Mouse (Mus musculus): ENCODE measurements around the gene Armc12. TPM values are rescaled to one million over a fixed set of nuclear protein-coding genes. Genes with fewer than 3 reads are reported as not detected.

The Armc12 gene
- total RNA-seq, 2 experiments from 2014 or later: not detected

DNA sequence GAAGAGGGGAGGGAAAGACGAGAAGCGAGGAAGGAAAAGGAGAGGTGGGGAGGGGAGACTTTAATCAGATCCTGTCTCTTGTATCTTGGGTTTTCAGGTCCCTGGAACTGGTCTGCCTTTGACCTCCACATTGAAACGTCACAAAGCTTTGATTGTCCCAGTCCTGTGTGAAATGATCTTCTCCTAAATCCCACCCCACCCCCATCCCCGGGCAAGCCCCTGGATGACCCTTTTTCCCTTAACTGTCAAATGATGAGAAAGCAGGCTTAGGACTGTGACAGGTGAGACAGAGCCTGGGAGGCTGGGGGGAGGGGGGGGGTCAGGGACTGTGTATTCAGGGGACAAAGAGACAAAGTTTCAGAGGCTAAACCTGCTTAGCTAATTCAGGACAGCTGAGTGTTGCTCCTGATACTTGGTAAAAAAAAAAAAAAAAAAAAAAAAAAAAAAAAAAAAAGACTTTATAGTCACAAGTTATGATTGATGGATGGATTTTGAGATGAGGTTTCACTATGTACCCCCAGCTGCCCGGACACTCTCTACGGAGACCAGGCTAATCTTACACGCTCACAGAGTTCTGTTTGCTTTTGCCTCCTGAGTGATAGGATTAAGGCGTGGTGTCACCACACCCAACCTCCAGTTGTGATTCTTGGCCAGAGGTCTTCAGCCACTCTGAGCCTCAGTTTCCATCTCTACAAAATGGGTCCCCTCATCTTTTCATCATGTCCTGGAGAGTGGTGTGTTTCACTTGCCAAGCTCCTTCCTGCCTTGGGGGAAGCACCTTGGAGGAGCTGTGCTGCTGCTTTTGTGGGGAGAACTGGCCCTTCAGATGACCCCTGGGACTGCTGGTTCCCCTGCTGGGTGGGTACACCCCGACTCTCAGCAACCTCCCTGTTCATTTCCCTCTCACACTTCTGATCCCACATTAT lies 18.7 kb upstream of the Armc12 start:
- ATAC-seq (replicated peaks; ENCODE audit: low FRiP score, low TSS enrichment, poor library complexity, severe bottlenecking): no peak

GRCm38 (mm10) chr17:28512696-28513095 lies 17.9 kb upstream of the Armc12 start:
- ATAC-seq (replicated peaks; ENCODE audit: low FRiP score, low TSS enrichment, poor library complexity, severe bottlenecking): no peak

DNA sequence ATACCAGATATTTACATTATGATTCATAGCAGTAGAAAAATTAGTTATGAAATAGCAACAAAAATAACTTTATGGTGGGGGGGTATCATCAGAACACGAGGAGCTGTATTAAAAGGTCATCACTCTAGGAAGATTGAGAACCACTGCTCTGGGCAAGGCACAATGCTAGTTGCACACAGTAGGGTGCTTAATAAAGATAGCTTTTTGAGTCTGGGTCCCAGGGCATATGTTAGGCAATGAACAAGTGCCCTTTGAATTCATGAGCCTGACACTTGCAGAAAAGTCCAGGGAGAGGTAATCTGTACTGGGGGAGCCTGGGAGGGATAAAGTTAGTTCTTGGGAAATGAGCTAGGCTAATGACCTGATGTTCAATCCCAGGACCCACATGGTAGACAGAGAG lies 17.3 kb upstream of the Armc12 start:
- no peak for ATAC-seq (replicated peaks; ENCODE audit: low FRiP score, low TSS enrichment, poor library complexity, severe bottlenecking)

DNA sequence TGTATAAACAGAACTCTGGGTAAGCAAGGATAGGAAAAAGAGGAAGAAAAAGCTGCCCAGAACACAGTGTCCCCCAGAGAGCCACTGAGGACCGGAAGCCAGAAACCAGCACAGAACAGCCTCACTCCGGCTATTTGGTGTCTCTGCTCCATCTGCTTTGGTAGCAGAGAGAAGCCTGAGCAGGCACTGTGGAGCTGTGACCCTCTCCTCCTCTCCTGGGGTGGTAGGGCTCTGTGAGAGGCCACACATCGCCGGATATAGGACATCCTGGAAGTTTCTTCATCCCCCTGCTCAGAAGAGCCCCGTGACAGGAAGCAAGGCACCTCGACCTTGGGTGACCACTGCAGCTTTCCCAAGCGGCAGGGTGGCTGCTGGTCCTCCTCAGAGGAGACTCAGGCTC lies 16.8 kb upstream of the Armc12 start:
- no peak for ATAC-seq (replicated peaks; ENCODE audit: low FRiP score, low TSS enrichment, poor library complexity, severe bottlenecking)

DNA sequence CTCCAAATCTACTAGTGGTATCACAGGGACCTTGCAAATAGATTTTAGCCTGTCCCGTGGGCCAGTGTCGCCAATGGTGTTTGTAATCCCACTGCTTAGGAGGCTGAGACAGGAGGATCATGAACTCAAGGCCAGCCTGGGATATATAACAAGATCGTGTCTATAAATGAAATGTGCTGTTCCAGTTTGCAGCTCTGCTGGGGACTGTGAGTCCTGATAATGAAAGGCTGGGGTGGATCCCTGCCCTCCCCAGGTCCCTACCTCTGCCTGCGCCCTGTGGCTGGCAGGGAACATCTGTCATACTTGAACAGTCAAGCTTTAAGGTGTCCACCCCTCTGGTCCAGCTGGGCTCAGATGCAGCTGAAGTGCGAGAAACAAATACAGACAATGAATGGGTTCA lies 16.1 kb upstream of the Armc12 start:
- no peak for ATAC-seq (replicated peaks; ENCODE audit: low FRiP score, low TSS enrichment, poor library complexity, severe bottlenecking)

DNA sequence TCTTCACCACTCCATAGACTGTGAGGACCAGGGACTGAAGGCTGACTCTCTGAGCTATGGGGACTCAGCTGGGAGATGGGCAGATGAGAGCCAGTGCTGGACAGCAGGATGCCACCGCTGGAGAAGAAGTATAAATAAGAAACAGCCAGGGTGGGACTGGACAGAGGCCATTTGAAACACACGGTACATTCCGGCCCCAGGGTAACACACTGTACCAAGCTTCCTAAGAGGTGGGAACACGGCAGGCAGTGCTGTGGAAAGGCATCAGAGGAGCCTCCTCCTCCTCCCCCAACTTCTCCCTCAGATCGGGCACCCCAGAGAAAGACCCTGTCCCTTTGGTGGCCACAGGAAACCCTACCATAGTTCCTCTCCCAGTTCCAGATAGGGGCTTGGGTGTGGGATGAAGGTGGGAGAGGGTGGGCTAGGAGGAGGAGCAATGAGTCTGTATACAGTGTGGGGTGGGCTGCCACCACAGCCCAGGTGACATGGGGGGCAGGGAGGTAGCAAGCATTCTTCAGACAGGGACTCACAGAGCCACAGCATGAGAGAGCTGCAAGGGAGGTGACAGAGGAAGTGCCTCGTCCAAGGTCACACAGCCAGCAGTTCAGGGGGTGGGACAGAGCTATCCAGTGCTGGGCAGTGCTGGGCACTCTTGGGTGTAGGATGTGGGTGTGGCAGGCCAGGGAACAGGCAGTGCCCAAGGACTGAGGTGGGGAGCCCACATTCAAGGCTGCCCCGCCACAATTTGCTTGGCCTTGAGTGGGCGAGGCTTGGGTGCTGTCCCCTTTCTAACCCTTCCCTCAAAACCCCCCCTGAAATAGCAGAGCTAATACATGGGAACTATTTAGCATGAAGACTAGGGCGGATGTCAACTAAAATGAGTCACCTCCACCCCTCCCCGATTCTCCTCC lies 14.9 kb upstream of the Armc12 start:
- no peak for ATAC-seq (replicated peaks; ENCODE audit: low FRiP score, low TSS enrichment, poor library complexity, severe bottlenecking)

DNA sequence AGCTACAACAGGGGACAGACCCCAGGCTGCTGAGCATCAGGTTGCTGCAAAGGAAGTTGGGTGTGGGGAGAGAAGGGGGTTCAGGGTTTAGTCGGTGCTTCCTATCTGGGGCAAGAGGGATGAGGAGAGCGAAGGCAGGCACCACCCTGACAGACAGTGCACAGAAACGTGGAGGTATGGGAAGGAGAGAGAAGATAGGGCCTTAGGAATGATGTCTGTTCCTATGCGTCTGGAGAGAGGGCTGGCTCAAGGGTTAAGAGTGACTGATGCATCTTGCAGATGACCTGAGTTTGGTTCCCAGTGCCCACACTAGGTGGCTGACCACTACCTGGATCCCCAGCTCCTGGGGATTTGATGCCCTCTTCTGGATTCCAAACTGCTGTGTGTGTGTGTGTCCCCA lies 13.7 kb upstream of the Armc12 start:
- ATAC-seq (replicated peaks; ENCODE audit: low FRiP score, low TSS enrichment, poor library complexity, severe bottlenecking): no peak

DNA sequence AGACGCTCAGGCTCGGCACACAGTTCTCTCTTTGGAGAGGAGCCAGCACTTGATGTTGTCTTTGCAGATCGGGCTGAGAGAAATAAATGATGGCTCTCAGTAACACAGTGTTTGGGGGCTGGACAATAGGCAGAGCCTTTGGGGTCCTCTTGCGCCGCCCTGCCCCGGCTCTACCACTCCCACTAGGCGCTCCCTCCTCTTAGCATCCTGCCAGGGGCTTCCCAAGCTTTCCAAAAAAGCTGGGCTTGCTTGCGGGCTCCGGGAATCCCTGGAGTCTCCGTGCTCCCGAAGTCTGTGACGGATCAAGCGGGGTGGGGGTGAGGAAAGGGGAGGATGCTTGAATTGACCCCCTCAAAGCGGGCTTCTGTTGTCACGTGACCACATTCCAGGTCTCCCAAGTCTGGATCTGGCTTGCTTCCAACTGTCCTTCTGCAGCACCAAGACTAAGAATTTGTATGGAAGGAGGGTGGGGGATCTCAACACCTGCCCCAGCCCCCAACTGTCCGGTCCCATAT lies 13.1 kb upstream of the Armc12 start, which contains the start of gene Fkbp5:
Fkbp5 (minus strand) TSS at position 87 of the 515 bp plus-strand sequence.
- no peak for ATAC-seq (replicated peaks; ENCODE audit: low FRiP score, low TSS enrichment, poor library complexity, severe bottlenecking)

- peak; percentile 69 for ATAC-seq (replicated peaks; ENCODE audit: low FRiP score, low TSS enrichment, poor library complexity, severe bottlenecking)
These were observed 12.5 kb upstream of the Armc12 start for GRCm38 (mm10) chr17:28517956-28518614.

DNA sequence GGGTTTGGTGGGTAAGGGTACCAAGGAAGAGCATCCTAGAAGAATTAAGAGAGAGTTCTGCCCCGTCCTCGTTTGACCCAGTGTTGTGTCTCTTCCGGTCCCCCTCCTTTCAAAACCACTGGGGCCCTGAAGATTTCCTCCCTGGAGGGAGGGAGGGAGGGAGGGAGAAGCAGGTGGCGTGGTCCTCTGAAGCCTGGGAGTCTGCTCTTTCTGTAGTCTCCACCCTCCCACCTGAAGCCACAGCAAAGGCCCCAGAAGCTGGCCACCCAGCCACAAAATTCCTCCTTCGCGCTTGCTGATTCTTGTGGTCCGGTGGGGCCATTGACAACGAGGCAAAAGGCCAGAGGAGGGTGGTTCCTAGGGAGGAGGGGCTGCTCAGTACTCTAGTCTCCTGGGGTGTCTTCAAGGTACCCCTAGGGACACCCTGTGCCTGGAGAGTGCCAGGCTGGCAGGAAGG lies 12.0 kb upstream of the Armc12 start:
- ATAC-seq (replicated peaks; ENCODE audit: low FRiP score, low TSS enrichment, poor library complexity, severe bottlenecking): no peak

DNA sequence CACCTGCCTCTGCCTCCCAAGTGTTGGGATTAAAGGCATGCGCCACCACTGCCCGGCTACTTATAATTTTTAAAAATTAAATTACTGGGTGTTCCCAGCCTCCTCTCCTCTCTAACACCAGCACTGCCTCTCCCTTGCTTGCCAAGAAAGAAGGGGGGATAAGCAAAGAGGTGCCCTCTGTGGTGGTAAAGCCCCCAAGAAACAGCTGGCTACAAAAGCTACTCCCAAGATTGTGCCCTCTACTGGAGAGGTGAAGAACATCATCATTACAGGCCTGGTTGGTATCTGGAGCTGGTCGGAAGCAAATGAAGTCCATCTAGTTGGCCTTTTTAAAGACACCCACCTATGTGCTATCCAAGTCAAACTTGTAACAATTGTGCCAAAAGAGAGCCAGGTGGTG lies 10.8 kb upstream of the Armc12 start:
- no peak for ATAC-seq (replicated peaks; ENCODE audit: low FRiP score, low TSS enrichment, poor library complexity, severe bottlenecking)

GRCm38 (mm10) chr17:28520561-28520960 lies 10.0 kb upstream of the Armc12 start:
- no peak for ATAC-seq (replicated peaks; ENCODE audit: low FRiP score, low TSS enrichment, poor library complexity, severe bottlenecking)

GRCm38 (mm10) chr17:28521071-28521726 lies 9.4 kb upstream of the Armc12 start:
- no peak for ATAC-seq (replicated peaks; ENCODE audit: low FRiP score, low TSS enrichment, poor library complexity, severe bottlenecking)

- no peak for ATAC-seq (replicated peaks; ENCODE audit: low FRiP score, low TSS enrichment, poor library complexity, severe bottlenecking)
These were observed 8.7 kb upstream of the Armc12 start for GRCm38 (mm10) chr17:28521920-28522319.

- ATAC-seq (replicated peaks; ENCODE audit: low FRiP score, low TSS enrichment, poor library complexity, severe bottlenecking): peak; percentile 61
These were observed 7.8 kb upstream of the Armc12 start for GRCm38 (mm10) chr17:28522623-28523354.

GRCm38 (mm10) chr17:28523355-28524008 lies 7.1 kb upstream of the Armc12 start:
- no peak for ATAC-seq (replicated peaks; ENCODE audit: low FRiP score, low TSS enrichment, poor library complexity, severe bottlenecking)

GRCm38 (mm10) chr17:28524009-28524695 lies 6.5 kb upstream of the Armc12 start:
- ATAC-seq (replicated peaks; ENCODE audit: low FRiP score, low TSS enrichment, poor library complexity, severe bottlenecking): no peak

All from megakaryocyte-erythroid progenitor cell, adult 5-6 weeks (primary cell).